Mouse (Mus musculus): Measurements from ENCODE around the gene Osbpl10.

DNA sequence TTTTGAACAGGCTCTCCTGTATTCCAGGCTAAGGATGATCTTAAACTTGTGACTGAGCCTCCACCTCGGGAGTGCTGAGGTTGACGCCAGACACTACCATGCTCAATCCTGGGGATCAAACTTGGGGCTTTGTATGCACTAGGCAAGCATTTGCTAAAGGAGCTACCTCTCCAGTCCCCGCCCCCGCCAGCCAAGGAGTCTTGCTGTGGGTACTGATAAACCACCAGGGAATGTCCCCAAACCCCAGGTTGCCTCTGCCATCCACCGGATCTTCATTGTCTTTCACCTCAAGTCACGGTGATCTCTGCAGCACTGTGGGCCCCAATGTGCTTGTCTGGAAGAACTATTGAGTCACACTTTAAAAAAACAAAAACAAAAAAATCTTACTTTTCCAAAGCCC is 224.8 kb downstream of the Osbpl10 start:
- no peak for TF ChIP-seq CTCF (IDR thresholded peaks at IDR 0.05; ENCODE audit: insufficient read depth, low read depth, low read length)
- TF ChIP-seq POLR2A (IDR thresholded peaks at IDR 0.05; ENCODE audit: insufficient read depth, low read depth, low read length): no peak
